Mouse (Mus musculus) erythroblast, embryonic 14.5 days (primary cell): ENCODE measurements around the gene Aggf1. TPM values are rescaled to one million over a fixed set of nuclear protein-coding genes. Genes with fewer than 3 reads are reported as not detected.

Experiments
- H3K27me3 ChIP-seq: 2 replicates; pipeline ENCODE4 v1.6.1; 2012; ENCODE audit warnings: inconsistent platforms; ENCODE audit not compliant: control insufficient read depth
- H3K36me3 ChIP-seq: 2 replicates; pipeline ENCODE4 v1.6.1; 2012; ENCODE audit warnings: mild to moderate bottlenecking, inconsistent platforms; ENCODE audit not compliant: control insufficient read depth
- H3K4me1 ChIP-seq: 2 replicates; pipeline ENCODE4 v1.6.1; 2012; ENCODE audit warnings: inconsistent platforms; ENCODE audit not compliant: control insufficient read depth
- H3K4me3 ChIP-seq: replicated peaks from 2 replicates; pipeline ENCODE3; 2012; ENCODE audit warnings: moderate library complexity, mild to moderate bottlenecking, inconsistent platforms
- H3K9me3 ChIP-seq: 2 replicates; pipeline ENCODE4 v1.6.1; 2012; ENCODE audit warnings: low read length, inconsistent platforms, mixed read lengths; ENCODE audit not compliant: control insufficient read depth
- GATA1 ChIP-seq: IDR thresholded peaks from 2 replicates; pipeline ENCODE4 v1.6.1; 2012; ENCODE audit warnings: low read length, inconsistent platforms, mixed read lengths
- TAL1 ChIP-seq: IDR thresholded peaks from 3 replicates; pipeline ENCODE4 v1.6.1; 2012; ENCODE audit warnings: low read length, inconsistent platforms, mixed read lengths
- polyA plus RNA-seq: library from polyadenylated mRNA; stranded (reverse); fragments of >175 nt; gene quantifications from 2 replicates; pipeline ENCODE4 v1.2.3, GENCODE M21; 2012

The Aggf1 gene
- polyA plus RNA-seq, 1 experiment: 0.89 TPM

- no peaks in the 10 kb centered on the region for H3K36me3 ChIP-seq
- TF ChIP-seq TAL1 (no peak), GATA1 (no peak)
- H3K4me3 ChIP-seq: no peak overlapping the region
- no peaks in the 10 kb centered on the region for H3K27me3 ChIP-seq
- no peaks in the 10 kb centered on the region; the same call in 1 of the 2 replicates for H3K9me3 ChIP-seq
- H3K4me1 ChIP-seq: no peaks in the 10 kb centered on the region
Measured at GRCm38 (mm10) chr13:95307100-95307655, 68.0 kb downstream of the Aggf1 start.

DNA sequence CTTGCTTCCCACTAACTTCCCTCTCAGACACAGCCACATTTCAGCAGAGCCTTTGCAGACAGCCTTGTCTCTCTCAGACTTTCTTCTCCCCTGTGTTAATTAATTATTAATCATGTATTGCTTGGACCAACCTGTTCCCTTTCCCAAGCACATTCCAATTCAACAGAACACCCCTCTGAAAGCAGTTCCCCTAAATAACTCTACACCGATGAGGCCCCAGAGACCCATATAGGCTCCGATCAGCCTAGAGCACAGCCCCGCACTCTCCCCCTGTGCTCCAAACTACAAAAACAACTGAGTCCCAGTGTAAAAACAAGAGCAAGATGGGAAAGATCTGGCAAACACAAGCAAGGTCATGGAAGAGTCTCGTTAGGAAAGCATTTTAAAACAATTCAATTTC lies 68.6 kb downstream of the Aggf1 start:
- TF ChIP-seq GATA1 (no peak), TAL1 (no peak)
- H3K4me3 ChIP-seq: no peak overlapping the region
- H3K27me3 ChIP-seq: no peaks in the 10 kb centered on the region
- no peaks in the 10 kb centered on the region; the same call in 1 of the 2 replicates for H3K9me3 ChIP-seq
- no peaks in the 10 kb centered on the region for H3K4me1 ChIP-seq
- H3K36me3 ChIP-seq: no peaks in the 10 kb centered on the region

Other genes with a start within 250 kb of the Aggf1 start
- gene Pde8b, start 125.0 kb downstream of the Aggf1 start, polyA plus RNA-seq: 0.01 TPM in 1 of 2 replicates, not detected in the other
- gene Zbed3, start 51.7 kb downstream of the Aggf1 start, polyA plus RNA-seq: 0.09 and 0.19 TPM in 2 replicates
- gene Crhbp, start 69.6 kb upstream of the Aggf1 start, polyA plus RNA-seq: not detected in 2 replicates
- not detected in 2 replicates for gene S100z, start 103.4 kb upstream of the Aggf1 start, polyA plus RNA-seq
- gene F2rl1, start 149.9 kb upstream of the Aggf1 start, polyA plus RNA-seq: not detected in 2 replicates
- gene F2r, start 243.1 kb upstream of the Aggf1 start, polyA plus RNA-seq: 0.43 and 0.76 TPM in 2 replicates